Mouse (Mus musculus) small intestine, adult 2 months (tissue): ENCODE results near the gene Asb5.

ENCODE experiments used
- CTCF ChIP-seq: fragments of 200-500 bp; IDR thresholded peaks from 2 replicates; pipeline ENCODE4 v1.5.1; 2012; ENCODE audit warnings: low read depth, mild to moderate bottlenecking, control low read depth, inconsistent platforms, low read length, moderate library complexity, mixed read lengths; ENCODE audit not compliant: insufficient replicate concordance, insufficient read length; ENCODE audit errors: extremely low read depth
- POLR2A ChIP-seq: fragments of 200-500 bp; IDR thresholded peaks from 2 replicates; pipeline ENCODE4 v1.6.1; 2012; ENCODE audit warnings: low read depth, mild to moderate bottlenecking, control low read depth, inconsistent platforms, low read length, moderate library complexity

- TF ChIP-seq CTCF = no peak
- TF ChIP-seq POLR2A = no peak
Observed at GRCm38 (mm10) chr8:54609336-54609735, 80.0 kb downstream of the Asb5 start.
